Mouse (Mus musculus): ENCODE data around the gene Rps19bp1. TPM values are rescaled to one million over a fixed set of nuclear protein-coding genes. Genes with fewer than 3 reads are reported as not detected.

Gene Rps19bp1
- 4.4 TPM for polyA plus RNA-seq (2014; fragmentation: Illumina TruSeq; extraction: RNeasy Lipid Tissue Mini Kit (QIAGEN cat#74804); ENCODE audit: low read depth, low replicate concordance)

GRCm38 (mm10) chr15:80263610-80264575, at the start of gene Rps19bp1:
TSS of gene Rps19bp1 (minus strand) at chr15:80264315.

GRCm38 (mm10) chr15:80286851-80287415, 22.8 kb upstream of the Rps19bp1 start, which contains the start of gene Cacna1i:
TSS of gene Cacna1i (plus strand) at chr15:80287238.

GRCm38 (mm10) chr15:80254847-80255645, 9.1 kb downstream of the Rps19bp1 start, which contains the start of gene Atf4:
TSS of gene Atf4 (plus strand) at chr15:80255184.

GRCm38 (mm10) chr15:80235535-80235934, 28.6 kb downstream of the Rps19bp1 start, which contains the start of gene AC140267.1:
TSS of gene AC140267.1 (plus strand) at chr15:80235835.

DNA sequence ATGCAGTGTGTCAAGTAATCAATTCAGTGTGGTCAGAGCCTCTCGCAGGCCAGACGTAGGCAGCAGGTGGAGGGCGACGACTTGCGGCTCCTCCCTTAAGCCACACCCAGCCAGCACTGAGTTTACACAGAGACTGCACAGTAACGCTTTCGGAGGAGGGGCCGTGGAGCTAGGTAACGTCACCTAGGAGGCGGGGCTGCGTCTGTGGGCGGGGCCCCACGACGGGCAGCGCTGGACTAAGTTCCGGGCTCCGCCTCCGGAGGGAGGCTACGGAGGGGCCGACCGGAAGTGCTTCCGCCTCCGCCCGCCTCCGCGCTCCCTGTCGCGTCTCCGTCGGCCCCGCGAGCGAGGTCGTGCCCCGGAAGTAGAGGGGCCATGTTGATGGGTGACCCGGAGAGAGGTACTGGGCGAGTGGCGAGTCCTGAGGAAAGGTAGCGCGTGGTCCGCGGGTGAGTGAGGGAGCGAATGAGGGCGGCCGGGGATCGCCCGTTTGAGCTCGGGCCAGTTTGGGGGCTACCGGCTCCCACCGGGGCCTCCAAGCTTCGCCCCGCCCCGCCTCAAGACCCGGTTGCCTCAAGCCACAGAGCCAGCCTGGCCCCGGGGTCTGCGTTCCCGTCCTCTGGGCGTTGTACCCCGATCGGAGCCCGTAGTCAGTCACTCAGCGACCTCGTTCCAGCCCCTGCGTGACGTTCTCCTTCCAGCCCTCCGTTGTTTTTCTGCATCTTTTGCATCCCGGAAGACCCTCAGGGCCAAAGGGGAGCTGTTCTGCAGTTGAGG, 30.2 kb downstream of the Rps19bp1 start, which contains the start of gene Mief1:
TSS of gene Mief1 (plus strand) at position 286 of the 777 bp plus-strand sequence.

Other genes starting within 250 kb of the Rps19bp1 start
- 0.97 TPM for gene Pdgfb, start 249.3 kb downstream of the Rps19bp1 start, polyA plus RNA-seq (2014; fragmentation: Illumina TruSeq; extraction: RNeasy Lipid Tissue Mini Kit (QIAGEN cat#74804); ENCODE audit: low read depth, low replicate concordance)
- 1.6 TPM for gene Syngr1, start 173.0 kb downstream of the Rps19bp1 start, polyA plus RNA-seq (2014; fragmentation: Illumina TruSeq; extraction: RNeasy Lipid Tissue Mini Kit (QIAGEN cat#74804); ENCODE audit: low read depth, low replicate concordance)
- 134 TPM for gene Rpl3, start 172.4 kb downstream of the Rps19bp1 start, polyA plus RNA-seq (2014; fragmentation: Illumina TruSeq; extraction: RNeasy Lipid Tissue Mini Kit (QIAGEN cat#74804); ENCODE audit: low read depth, low replicate concordance)
- 0.24 TPM for gene Tab1, start 131.2 kb downstream of the Rps19bp1 start, polyA plus RNA-seq (2014; fragmentation: Illumina TruSeq; extraction: RNeasy Lipid Tissue Mini Kit (QIAGEN cat#74804); ENCODE audit: low read depth, low replicate concordance)
- gene Mgat3, start 90.6 kb downstream of the Rps19bp1 start, polyA plus RNA-seq (2014; fragmentation: Illumina TruSeq; extraction: RNeasy Lipid Tissue Mini Kit (QIAGEN cat#74804); ENCODE audit: low read depth, low replicate concordance), result 32.2 TPM
- 16.2 TPM for gene Mief1, start 30.3 kb downstream of the Rps19bp1 start, polyA plus RNA-seq (2014; fragmentation: Illumina TruSeq; extraction: RNeasy Lipid Tissue Mini Kit (QIAGEN cat#74804); ENCODE audit: low read depth, low replicate concordance)
- not detected for gene AC140267.1, start 28.5 kb downstream of the Rps19bp1 start, polyA plus RNA-seq (2014; fragmentation: Illumina TruSeq; extraction: RNeasy Lipid Tissue Mini Kit (QIAGEN cat#74804); ENCODE audit: low read depth, low replicate concordance)
- 47.9 TPM for gene Atf4, start 9.1 kb downstream of the Rps19bp1 start, polyA plus RNA-seq (2014; fragmentation: Illumina TruSeq; extraction: RNeasy Lipid Tissue Mini Kit (QIAGEN cat#74804); ENCODE audit: low read depth, low replicate concordance)
- gene Cacna1i, start 22.9 kb upstream of the Rps19bp1 start, polyA plus RNA-seq (2014; fragmentation: Illumina TruSeq; extraction: RNeasy Lipid Tissue Mini Kit (QIAGEN cat#74804); ENCODE audit: low read depth, low replicate concordance), result not detected